Mouse (Mus musculus) spleen, adult 2 months (tissue): ENCODE data around the gene Nr4a3. TPM values are rescaled to one million over a fixed set of nuclear protein-coding genes. Genes with fewer than 3 reads are reported as not detected.

Experiments
- DNase-seq, 2 experiments: peaks; one replicate each; pipeline versions ENCODE4 v3.0.0 to v3.0.0-alpha.2; 2012 to 2021; ENCODE audit warnings: low spot score in 2 of 2, low read depth in 1 of 2
- H3K27ac ChIP-seq: fragments of 200-500 bp; 2 replicates; pipeline ENCODE4 v1.5.1; 2012; ENCODE audit warnings: low read length, inconsistent platforms; ENCODE audit not compliant: insufficient read depth
- H3K27me3 ChIP-seq: fragments of 200-500 bp; 2 replicates; pipeline ENCODE4 v1.6.1; 2012; ENCODE audit warnings: mild to moderate bottlenecking, moderate library complexity, low read length, inconsistent platforms; ENCODE audit not compliant: control insufficient read depth, insufficient read depth
- H3K36me3 ChIP-seq: fragments of 200-500 bp; 2 replicates; pipeline ENCODE4 v1.6.1; 2012; ENCODE audit warnings: mild to moderate bottlenecking, low read length, inconsistent platforms; ENCODE audit not compliant: control insufficient read depth, insufficient read depth
- H3K4me1 ChIP-seq: fragments of 200-500 bp; 2 replicates; pipeline ENCODE4 v1.6.1; 2011; ENCODE audit warnings: inconsistent platforms; ENCODE audit not compliant: control insufficient read depth, insufficient read depth, insufficient read length
- H3K4me3 ChIP-seq: fragments of 200-500 bp; 2 replicates; pipeline ENCODE4 v1.5.1; 2011; ENCODE audit warnings: mild to moderate bottlenecking, inconsistent platforms; ENCODE audit not compliant: insufficient read depth, insufficient read length; ENCODE audit errors: extremely low read depth
- CTCF ChIP-seq: fragments of 200-500 bp; IDR thresholded peaks from 2 replicates; pipeline ENCODE4 v1.5.1; 2011; ENCODE audit warnings: mild to moderate bottlenecking, inconsistent platforms; ENCODE audit not compliant: insufficient read depth, insufficient read length, insufficient replicate concordance; ENCODE audit errors: extremely low read depth
- POLR2A ChIP-seq: fragments of 200-500 bp; IDR thresholded peaks from 2 replicates; pipeline ENCODE4 v1.6.1; 2011; ENCODE audit warnings: low read depth, low read length, inconsistent platforms
- WGBS: fragments of 180-500 bp; shearing (Covaris S2); methylation state at CpG from one replicate; pipeline ENCODE4 v1.1.7; 2018; 5-methylcytosine and 5-hydroxymethylcytosine counted together
- polyA plus RNA-seq: library from polyadenylated mRNA; depleted of rRNA; stranded (reverse); fragments of >200 nt; gene quantifications from 2 replicates; pipeline ENCODE4 v1.2.3, GENCODE M21; 2012; rRNA removed

Nr4a3 gene
- polyA plus RNA-seq, 1 experiment = 7.0 TPM

GRCm38 (mm10) chr4:48130314-48130713 lies 85.4 kb downstream of the Nr4a3 start:
- Histone ChIP-seq H3K4me3 (no peak overlapping the region), H3K27ac (no peak overlapping the region), H3K27me3 (no peaks in the 10 kb centered on the region), H3K36me3 (peaks cover 6% of the 10 kb centered on the region), H3K4me1 (no peaks in the 10 kb centered on the region)
- TF ChIP-seq CTCF (no peak), POLR2A (no peak)
- no peak for DNase-seq
- 86% methylated on average over 6 of the region's 6 CpGs for WGBS

- Histone ChIP-seq H3K27me3 (no peaks in the 10 kb centered on the region), H3K4me3 (no peak overlapping the region), H3K27ac (no peak overlapping the region), H3K4me1 (no peaks in the 10 kb centered on the region), H3K36me3 (peaks cover 10% of the 10 kb centered on the region)
- TF ChIP-seq CTCF (no peak), POLR2A (no peak)
- 89% methylated on average over 9 of the region's 9 CpGs for WGBS
- DNase-seq = no peak
Measured at GRCm38 (mm10) chr4:48131606-48132005, 86.7 kb downstream of the Nr4a3 start.

- peaks cover 10% of the 10 kb centered on the region for H3K36me3 ChIP-seq
- no peak overlapping the region for H3K27ac ChIP-seq
- no peak for TF ChIP-seq POLR2A
- no peak for TF ChIP-seq CTCF
- no peak for DNase-seq
- H3K4me1 ChIP-seq = no peaks in the 10 kb centered on the region
- H3K4me3 ChIP-seq = no peak overlapping the region
- H3K27me3 ChIP-seq = no peaks in the 10 kb centered on the region
- 88% methylated on average over 3 of the region's 3 CpGs for WGBS
Measured at GRCm38 (mm10) chr4:48132721-48133120, 87.8 kb downstream of the Nr4a3 start.

Other genes starting within 250 kb of the Nr4a3 start
- 3.1 and 4.0 TPM in 2 replicates for gene Stx17, start 79.8 kb downstream of the Nr4a3 start, polyA plus RNA-seq
- gene Erp44, start 234.4 kb downstream of the Nr4a3 start, polyA plus RNA-seq = 5.4 and 6.5 TPM in 2 replicates
- gene Invs, start 234.6 kb downstream of the Nr4a3 start, polyA plus RNA-seq = 3.4 and 4.4 TPM in 2 replicates